Mouse (Mus musculus) kidney, embryonic 16.5 days (tissue): ENCODE measurements around the gene Usp39. TPM values are rescaled to one million over a fixed set of nuclear protein-coding genes. Genes with fewer than 3 reads are reported as not detected.
A peak's percentile ranks its signal among the peaks of the same experiment; 100 is the strongest.

ENCODE experiments used
- ATAC-seq: fragments of 200-750 bp; cut with Nextera tagmentation; 2 replicates; pipeline ENCODE4 v1.8.0; 2017; ENCODE audit warnings: moderate TSS enrichment; ENCODE audit not compliant: low FRiP score, low TSS enrichment
- H3K27ac ChIP-seq: fragments of 300-500 bp; sonication (generic); 2 replicates; pipeline ENCODE4 v1.5.1; 2014; ENCODE audit warnings: low read length
- H3K27me3 ChIP-seq: fragments of 300-500 bp; sonication (generic); 2 replicates; pipeline ENCODE4 v1.6.1; 2014; ENCODE audit warnings: low read length, control low read depth, mixed read lengths; ENCODE audit not compliant: insufficient read depth
- H3K36me3 ChIP-seq: fragments of 300-500 bp; sonication (generic); 2 replicates; pipeline ENCODE4 v1.6.1; 2014; ENCODE audit warnings: low read length, control low read depth, mixed read lengths; ENCODE audit not compliant: insufficient read depth
- H3K4me1 ChIP-seq: fragments of 300-500 bp; sonication (generic); 2 replicates; pipeline ENCODE4 v1.6.1; 2014; ENCODE audit warnings: low read length, control low read depth, mixed read lengths; ENCODE audit not compliant: insufficient read depth
- H3K4me2 ChIP-seq: fragments of 300-500 bp; sonication (generic); replicated peaks from 2 replicates; pipeline ENCODE4 v1.6.1; 2014; ENCODE audit warnings: low read depth, low read length
- H3K4me3 ChIP-seq: fragments of 300-500 bp; sonication (generic); 2 replicates; pipeline ENCODE4 v1.5.1; 2014; ENCODE audit warnings: mild to moderate bottlenecking, low read length
- H3K9ac ChIP-seq: fragments of 300-500 bp; sonication (generic); replicated peaks from 2 replicates; pipeline ENCODE4 v1.6.1; 2014; ENCODE audit warnings: low read length
- H3K9me3 ChIP-seq: fragments of 300-500 bp; sonication (generic); 2 replicates; pipeline ENCODE4 v1.6.1; 2016; ENCODE audit warnings: low read length, control low read depth
- WGBS: fragments of 180-500 bp; shearing (Covaris S2); extraction: QIAGEN DNeasy Blood & Tissue Kit; methylation state at CpG from one replicate; pipeline ENCODE4 v1.1.7; 2014; 5-methylcytosine and 5-hydroxymethylcytosine counted together
- polyA plus RNA-seq: library from polyadenylated mRNA; unstranded; fragments of >200 nt; fragmentation: Nextera tagmentation; extraction: Ambion mirVana; gene quantifications from 2 replicates; pipeline ENCODE4 v1.2.1, GENCODE M21; 2015

The Usp39 gene
- 43.5 and 47.5 TPM in 2 replicates for polyA plus RNA-seq

DNA sequence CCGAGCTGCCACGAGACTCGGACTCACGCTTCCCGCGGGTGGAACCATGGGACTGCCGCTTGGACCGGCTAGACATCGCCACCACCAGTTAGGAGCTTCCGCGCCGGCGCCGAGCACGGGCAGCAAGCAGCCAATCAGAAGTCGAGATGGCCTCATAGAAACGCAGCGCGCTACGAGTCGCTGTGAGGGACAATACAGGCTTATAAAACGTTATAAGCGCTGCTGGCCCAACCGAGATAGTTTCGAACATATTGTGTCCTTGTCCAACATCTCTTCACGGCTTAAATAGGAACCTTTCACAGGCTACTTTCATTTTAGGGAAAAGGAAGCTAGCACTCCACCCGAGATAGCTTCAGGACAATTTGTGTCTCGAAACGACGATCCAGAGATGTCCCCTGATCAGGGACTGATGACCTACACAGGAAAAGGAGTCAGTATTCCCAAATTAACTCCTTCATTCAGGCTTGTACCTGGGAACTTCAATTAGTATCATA is at the start of gene Usp39:
Gene Usp39 (minus strand): TSS at position 111 of the 494 bp plus-strand sequence.
- Histone ChIP-seq H3K27ac (peak within 1 kb of the TSS; percentile 29; the same call in 1 of the 2 replicates), H3K36me3 (peaks cover 16% of the 10 kb centered on the region; the same call in 1 of the 2 replicates), H3K4me2 (peak within 1 kb of the TSS; percentile 95), H3K9me3 (no peaks in the 10 kb centered on the region), H3K4me1 (peaks cover 30% of the 10 kb centered on the region), H3K9ac (peak within 1 kb of the TSS; percentile 85), H3K4me3 (peak within 1 kb of the TSS; percentile 79), H3K27me3 (no peaks in the 10 kb centered on the region)
- peak; percentile 55; the same call in 1 of the 2 replicates for ATAC-seq
- WGBS, result under 1% methylated on average over 30 of the region's 30 CpGs

DNA sequence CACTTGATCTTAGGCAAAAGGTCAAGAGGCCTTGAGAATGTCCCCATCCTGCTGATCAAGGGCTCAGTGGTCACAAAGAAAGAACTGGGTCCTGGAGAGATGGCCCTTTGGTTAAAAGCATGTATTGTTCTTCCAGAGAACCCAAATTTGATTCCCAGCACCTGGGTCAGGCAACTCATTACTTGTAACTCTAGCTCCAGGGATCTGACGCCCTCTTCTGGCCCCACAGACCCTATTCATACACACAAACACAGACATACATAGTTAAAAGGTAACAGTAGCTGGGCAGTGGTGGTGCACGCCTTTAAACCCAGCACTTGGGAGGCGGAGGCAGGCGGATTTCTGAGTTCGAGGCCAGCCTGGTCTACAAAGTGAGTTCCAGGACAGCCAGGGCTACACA is 47.4 kb upstream of the Usp39 start:
- Histone ChIP-seq H3K4me1 (peaks cover 36% of the 10 kb centered on the region), H3K27ac (peak overlapping the region; percentile 60; the same call in 1 of the 2 replicates), H3K36me3 (no peaks in the 10 kb centered on the region), H3K4me3 (no peak overlapping the region), H3K27me3 (no peaks in the 10 kb centered on the region), H3K9me3 (no peaks in the 10 kb centered on the region), H3K9ac (no peak overlapping the region), H3K4me2 (no peak overlapping the region)
- ATAC-seq, result no peak
- 90% methylated on average over 5 of the region's 5 CpGs for WGBS

DNA sequence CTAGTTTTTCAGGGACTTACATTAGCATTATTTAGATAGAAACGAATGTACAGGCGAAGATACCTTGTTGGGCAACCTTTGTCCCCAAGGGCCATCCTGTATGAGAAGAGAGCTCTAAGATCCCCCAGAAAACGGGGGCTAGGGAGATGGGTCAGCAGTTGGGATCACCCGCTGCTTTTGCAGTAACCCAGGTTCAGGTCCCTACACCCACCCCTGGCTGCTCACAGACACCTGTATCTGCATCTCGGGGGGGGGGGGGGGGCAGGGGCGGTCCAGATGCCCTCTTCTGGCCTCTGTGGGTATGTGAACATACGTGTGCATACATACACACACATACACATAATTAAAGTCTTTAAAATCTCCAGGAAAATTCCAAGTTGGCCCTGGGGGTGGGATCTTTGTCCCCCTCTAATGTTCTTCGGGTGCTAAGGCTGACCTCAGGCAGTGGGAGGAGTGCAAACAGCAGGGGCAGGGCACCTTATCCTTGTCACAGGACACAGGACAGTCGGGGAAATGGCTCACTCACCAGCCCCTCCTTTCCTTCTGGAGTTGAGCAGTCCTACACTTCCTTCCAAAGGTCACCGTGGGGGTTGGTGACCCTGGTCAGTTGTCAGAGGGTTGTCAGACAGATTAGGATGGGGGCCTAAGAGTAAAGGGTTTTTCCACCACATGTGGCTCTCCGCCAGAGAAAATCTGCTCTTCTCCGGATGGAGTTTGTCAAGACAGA is 46.0 kb upstream of the Usp39 start:
- 16% methylated on average over 12 of the region's 12 CpGs for WGBS

DNA sequence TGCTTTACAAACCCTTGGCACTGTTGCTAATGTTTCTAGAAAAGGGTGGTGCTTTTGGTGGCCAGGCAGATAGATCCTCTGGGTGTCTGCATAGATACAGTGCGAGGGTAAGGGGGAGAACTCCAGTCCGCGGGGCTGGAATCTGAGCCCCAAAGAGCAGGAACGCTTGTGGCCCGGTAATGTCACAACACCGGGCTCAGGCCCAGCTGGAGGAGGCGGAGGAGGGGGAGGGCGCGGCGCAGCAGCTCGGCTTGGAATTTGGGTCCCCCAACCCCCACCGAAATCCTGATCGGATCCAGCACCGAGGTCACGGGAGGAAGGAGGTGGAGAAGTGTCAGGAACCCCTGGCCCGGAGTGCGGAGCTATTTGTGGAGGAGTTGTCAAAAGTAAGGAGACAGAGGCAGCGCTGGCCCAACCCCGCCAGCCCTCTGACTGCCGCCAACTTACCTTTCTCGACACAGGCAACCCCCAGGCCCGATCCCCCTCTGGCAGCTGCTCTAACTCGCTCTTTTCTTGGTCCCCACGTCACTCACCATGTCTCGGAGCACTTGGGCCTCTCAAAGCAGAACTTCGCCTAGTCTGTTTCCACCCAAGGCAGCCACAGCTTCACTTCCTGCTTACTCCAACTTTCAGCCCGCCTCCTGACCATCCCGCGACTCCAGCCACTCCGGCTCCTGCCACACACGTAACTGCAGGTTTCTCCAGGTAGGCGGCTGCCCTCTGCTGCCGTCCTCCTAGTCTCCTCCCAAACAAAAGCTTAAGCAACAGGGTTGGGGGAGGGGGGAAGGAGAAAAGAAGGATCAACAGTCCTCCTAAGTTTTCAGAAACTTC is 45.2 kb upstream of the Usp39 start, which contains the start of gene Vamp8:
Gene Vamp8 (minus strand): TSS at position 763 of the 831 bp plus-strand sequence.
- no peaks in the 10 kb centered on the region for H3K9me3 ChIP-seq
- WGBS, result under 1% methylated on average over 33 of the region's 33 CpGs
- H3K9ac ChIP-seq, result peak within 1 kb of the TSS; percentile 85
- H3K27ac ChIP-seq, result peak within 1 kb of the TSS; percentile 97
- H3K36me3 ChIP-seq, result peaks cover 6% of the 10 kb centered on the region
- peak within 1 kb of the TSS; percentile 70 for H3K4me3 ChIP-seq
- H3K4me2 ChIP-seq, result peak within 1 kb of the TSS; percentile 77
- ATAC-seq, result peak; percentile 72
- H3K4me1 ChIP-seq, result peaks cover 36% of the 10 kb centered on the region
- no peaks in the 10 kb centered on the region for H3K27me3 ChIP-seq

More for the DNA sequence above, 46.0 kb upstream of the Usp39 start:
- Histone ChIP-seq H3K4me2 (peak overlapping the region; percentile 77), H3K27ac (peak overlapping the region; percentile 97), H3K9ac (peak overlapping the region; percentile 85), H3K36me3 (no peaks in the 10 kb centered on the region), H3K4me3 (peak overlapping the region; percentile 70), H3K4me1 (peaks cover 36% of the 10 kb centered on the region), H3K9me3 (no peaks in the 10 kb centered on the region), H3K27me3 (no peaks in the 10 kb centered on the region)
- peak; percentile 86 for ATAC-seq

DNA sequence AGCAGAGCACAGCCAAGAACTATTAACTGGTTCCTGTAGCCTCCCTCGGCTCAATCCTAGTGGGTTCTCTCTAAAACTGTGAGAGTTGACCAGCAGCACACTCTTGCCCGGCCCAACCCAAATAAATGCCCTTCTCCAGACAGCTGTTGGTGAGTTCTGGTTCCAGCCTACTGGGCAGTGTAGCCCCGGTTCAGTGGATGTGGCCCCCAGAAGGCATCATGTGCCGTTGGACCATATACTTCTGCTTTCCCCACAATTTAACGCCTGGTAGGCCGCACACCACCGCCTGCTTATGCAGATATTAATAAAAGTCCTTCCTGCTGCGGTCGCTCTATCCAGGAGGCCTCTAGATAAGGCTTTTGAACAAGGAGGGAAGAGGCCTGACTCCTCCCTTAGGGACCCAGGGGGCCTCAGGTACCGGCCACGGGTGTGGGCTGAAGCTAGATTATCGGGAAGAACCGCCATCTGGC is 44.5 kb upstream of the Usp39 start:
- Histone ChIP-seq H3K9me3 (no peaks in the 10 kb centered on the region), H3K4me3 (peak overlapping the region; percentile 70), H3K27ac (peak overlapping the region; percentile 97), H3K4me1 (peaks cover 36% of the 10 kb centered on the region), H3K36me3 (peaks cover 12% of the 10 kb centered on the region), H3K9ac (peak overlapping the region; percentile 85), H3K27me3 (no peaks in the 10 kb centered on the region), H3K4me2 (peak overlapping the region; percentile 77)
- peak; percentile 20 for ATAC-seq
- WGBS, result 11% methylated on average over 13 of the region's 13 CpGs

DNA sequence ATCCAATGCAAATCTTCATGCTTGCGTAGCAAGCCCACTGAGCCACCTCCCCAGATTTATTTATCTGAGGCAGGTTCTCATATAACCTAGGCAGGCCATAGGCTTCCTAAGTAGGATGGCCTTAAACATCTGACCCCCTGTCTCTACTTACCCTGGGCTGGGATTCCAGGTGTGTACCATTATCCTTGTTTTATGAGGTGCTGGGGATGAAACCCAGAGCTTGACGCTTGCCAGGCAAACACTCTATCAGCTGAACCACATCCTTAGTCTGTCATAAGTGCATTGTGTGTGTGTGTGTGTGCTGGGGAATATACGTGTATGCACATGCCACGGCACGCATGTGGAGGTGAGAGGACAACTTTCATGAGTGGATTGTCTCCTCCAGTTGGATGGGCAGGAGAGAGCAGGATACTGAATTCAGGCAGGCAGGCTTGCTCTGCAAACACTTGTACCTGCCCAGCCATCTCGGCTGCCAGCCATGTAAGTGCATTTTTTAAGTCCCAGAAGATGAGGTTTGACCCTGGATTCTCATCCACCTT is 43.9 kb upstream of the Usp39 start:
- WGBS, result 83% methylated on average over 6 of the region's 6 CpGs

DNA sequence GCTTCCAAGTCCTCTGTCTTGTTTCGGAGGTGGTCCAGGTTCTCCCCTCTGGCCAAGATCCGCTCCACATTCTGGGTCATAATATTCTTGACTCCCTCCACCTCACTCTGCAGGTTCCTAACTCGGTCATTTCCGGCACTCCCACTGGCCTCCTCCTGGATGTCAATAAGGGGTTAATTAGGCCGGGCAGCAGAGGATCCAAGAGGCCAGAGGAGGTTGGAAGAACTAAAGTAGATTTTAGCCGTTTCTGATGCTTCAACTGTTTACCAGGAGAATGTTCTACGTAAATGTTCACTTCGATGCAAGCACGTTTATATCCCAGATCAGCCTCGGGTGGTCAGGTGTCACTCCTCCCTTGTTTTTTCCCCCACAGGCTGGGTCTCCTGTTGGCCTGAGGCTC is 43.3 kb upstream of the Usp39 start:
- no peaks in the 10 kb centered on the region for H3K27me3 ChIP-seq
- H3K36me3 ChIP-seq, result peaks cover 15% of the 10 kb centered on the region
- H3K4me2 ChIP-seq, result peak overlapping the region; percentile 77; the same call in 1 of the 2 replicates
- peaks cover 36% of the 10 kb centered on the region for H3K4me1 ChIP-seq
- 0 out of 2 replicates have a peak overlapping the region, but pooled peaks have one; percentile 85 for H3K9ac ChIP-seq
- ATAC-seq, result no peak
- H3K27ac ChIP-seq, result no peak overlapping the region
- H3K4me3 ChIP-seq, result peak overlapping the region; percentile 70; the same call in 1 of the 2 replicates
- 57% methylated on average over 10 of the region's 10 CpGs for WGBS
- H3K9me3 ChIP-seq, result no peaks in the 10 kb centered on the region

More for the DNA sequence above, 43.9 kb upstream of the Usp39 start:
- Histone ChIP-seq H3K36me3 (peaks cover 15% of the 10 kb centered on the region), H3K9me3 (no peaks in the 10 kb centered on the region), H3K27me3 (no peaks in the 10 kb centered on the region), H3K27ac (peak overlapping the region; percentile 97; the same call in 1 of the 2 replicates), H3K4me3 (peak overlapping the region; percentile 70), H3K4me2 (peak overlapping the region; percentile 77), H3K4me1 (peaks cover 36% of the 10 kb centered on the region), H3K9ac (peak overlapping the region; percentile 85)
- ATAC-seq, result no peak

DNA sequence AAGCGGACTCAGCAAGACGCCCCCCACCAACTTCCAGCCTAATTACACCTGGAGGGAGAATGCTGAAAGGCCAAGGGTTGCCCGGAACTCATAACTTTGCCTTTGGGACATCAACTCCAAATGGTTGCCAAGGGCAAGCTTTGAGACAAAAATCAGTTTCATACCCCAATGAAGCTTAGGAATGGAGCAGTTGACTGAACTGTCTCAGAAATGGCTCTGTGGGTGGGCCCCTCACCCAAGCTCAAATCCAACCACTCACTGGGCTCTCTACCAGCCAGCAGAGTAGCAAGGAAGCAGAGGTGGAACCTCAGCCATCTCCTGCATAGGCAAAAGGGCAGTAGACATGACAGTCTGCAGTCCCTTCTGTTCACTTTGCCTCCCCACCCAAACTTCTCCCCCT is 42.8 kb upstream of the Usp39 start:
- ATAC-seq, result no peak
- Histone ChIP-seq H3K27ac (no peak overlapping the region), H3K9me3 (no peaks in the 10 kb centered on the region), H3K9ac (no peak overlapping the region), H3K36me3 (peaks cover 15% of the 10 kb centered on the region), H3K4me1 (peaks cover 36% of the 10 kb centered on the region), H3K4me3 (no peak overlapping the region), H3K4me2 (no peak overlapping the region), H3K27me3 (no peaks in the 10 kb centered on the region)
- 65% methylated on average over 3 of the region's 3 CpGs for WGBS

DNA sequence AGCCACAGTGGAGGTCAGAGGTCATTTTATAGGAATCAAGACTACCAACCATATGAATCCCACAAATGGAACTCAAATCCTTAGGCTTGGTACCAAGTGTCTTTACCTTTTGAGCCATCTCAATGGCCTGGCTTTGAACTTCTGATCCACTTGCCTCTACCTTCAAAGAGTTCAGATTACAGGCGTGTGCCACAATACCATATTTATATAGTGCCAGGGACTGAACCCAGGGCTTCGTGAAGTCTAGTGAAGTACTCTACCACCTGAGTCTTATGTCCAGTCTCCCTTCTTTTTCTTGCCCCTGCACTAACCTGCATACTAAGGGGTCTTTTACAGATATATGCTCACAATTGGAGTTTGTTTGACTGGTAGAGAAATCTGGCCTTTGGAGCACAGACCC is 41.6 kb upstream of the Usp39 start:
- no peak overlapping the region for H3K27ac ChIP-seq
- H3K36me3 ChIP-seq, result peaks cover 15% of the 10 kb centered on the region
- ATAC-seq, result no peak
- no peaks in the 10 kb centered on the region for H3K9me3 ChIP-seq
- 96% methylated on average over 2 of the region's 2 CpGs for WGBS
- no peak overlapping the region for H3K9ac ChIP-seq
- no peak overlapping the region for H3K4me3 ChIP-seq
- H3K4me2 ChIP-seq, result no peak overlapping the region
- no peaks in the 10 kb centered on the region for H3K27me3 ChIP-seq
- peaks cover 32% of the 10 kb centered on the region for H3K4me1 ChIP-seq
